Comparison of ENCODE assay signal across 8 mouse cellular contexts in genomic region chr4:119295134-119295453, GRCm38 (mm10). TPM values are rescaled to one million over a fixed set of nuclear protein-coding genes. Genes with fewer than 3 reads are reported as not detected.
DNase-seq lines count a peak whose midpoint lies in the region; ATAC-seq and TF ChIP-seq lines count a peak whose summit lies in the region.

No protein-coding gene starts in this region.

- DNase-seq in lung, embryonic 14.5 days, result no peak
- DNase-seq in lung, postnatal 25 days (ENCODE audit: low spot score), result no peak
- DNase-seq in left cerebral cortex, postnatal 4 days, result no peak
- no peak for DNase-seq in ovary, postnatal 10 days (ENCODE audit: low spot score)

- peak overlapping the region; percentile 94 for H3K4me3 ChIP-seq in lung, embryonic 14.5 days (ENCODE audit: low read depth, low read length)
- peak overlapping the region; percentile 68 for H3K4me3 ChIP-seq in embryonic facial prominence, embryonic 15.5 days (replicated peaks)
- H3K4me3 ChIP-seq in intestine, postnatal 0 days (ENCODE audit: low read depth, low read length), result peak overlapping the region; percentile 93
- H3K4me3 ChIP-seq in neural tube, embryonic 14.5 days (ENCODE audit: low read depth, low read length), result peak overlapping the region; percentile 76

- ATAC-seq in lung, embryonic 14.5 days (ENCODE audit: insufficient read depth), result no peak
- ATAC-seq in embryonic facial prominence, embryonic 15.5 days (ENCODE audit: insufficient number of reproducible peaks, low FRiP score, low TSS enrichment, low read depth), result no peak
- no peak for ATAC-seq in intestine, postnatal 0 days
- ATAC-seq in neural tube, embryonic 14.5 days (ENCODE audit: low read depth), result no peak
- no peak for ATAC-seq in CD4-positive, CD25-positive, alpha-beta regulatory T cell, adult 4 months

- H3K36me3 ChIP-seq in lung, embryonic 14.5 days (ENCODE audit: insufficient read depth), result peaks cover 15% of the 10 kb centered on the region; the same call in 1 of the 2 replicates
- H3K36me3 ChIP-seq in embryonic facial prominence, embryonic 15.5 days, result peaks cover 4% of the 10 kb centered on the region; the same call in 1 of the 2 replicates
- H3K36me3 ChIP-seq in intestine, postnatal 0 days (ENCODE audit: control insufficient read depth, insufficient read depth), result no peaks in the 10 kb centered on the region; the same call in 1 of the 2 replicates
- H3K36me3 ChIP-seq in neural tube, embryonic 14.5 days (ENCODE audit: control insufficient read depth, insufficient read depth, low read length), result no peaks in the 10 kb centered on the region

- H3K9me3 ChIP-seq in lung, embryonic 14.5 days (ENCODE audit: low read depth, low read length), result no peaks in the 10 kb centered on the region
- H3K9me3 ChIP-seq in embryonic facial prominence, embryonic 15.5 days (replicated peaks), result no peaks in the 10 kb centered on the region
- H3K9me3 ChIP-seq in intestine, postnatal 0 days (ENCODE audit: control insufficient read depth), result no peaks in the 10 kb centered on the region
- H3K9me3 ChIP-seq in neural tube, embryonic 14.5 days (ENCODE audit: control insufficient read depth, low read length), result no peaks in the 10 kb centered on the region

- H3K27me3 ChIP-seq in lung, embryonic 14.5 days (ENCODE audit: insufficient read depth, low read length), result no peaks in the 10 kb centered on the region
- no peaks in the 10 kb centered on the region for H3K27me3 ChIP-seq in embryonic facial prominence, embryonic 15.5 days
- H3K27me3 ChIP-seq in intestine, postnatal 0 days (replicated peaks; ENCODE audit: control insufficient read depth, insufficient read depth, low read length), result no peaks in the 10 kb centered on the region
- no peaks in the 10 kb centered on the region for H3K27me3 ChIP-seq in neural tube, embryonic 14.5 days (ENCODE audit: control insufficient read depth, insufficient read depth, low read length)

- H3K9ac ChIP-seq in lung, embryonic 14.5 days, result peak overlapping the region; percentile 92
- peak overlapping the region; percentile 85 for H3K9ac ChIP-seq in embryonic facial prominence, embryonic 15.5 days
- peak overlapping the region; percentile 70 for H3K9ac ChIP-seq in intestine, postnatal 0 days (ENCODE audit: low read depth, low read length)
- peak overlapping the region; percentile 78 for H3K9ac ChIP-seq in neural tube, embryonic 14.5 days (replicated peaks; ENCODE audit: low read depth, low read length)

- no peaks in the 10 kb centered on the region; the same call in 1 of the 2 replicates for H3K4me1 ChIP-seq in lung, embryonic 14.5 days (ENCODE audit: insufficient read depth)
- H3K4me1 ChIP-seq in embryonic facial prominence, embryonic 15.5 days, result peaks cover 19% of the 10 kb centered on the region
- peaks cover 6% of the 10 kb centered on the region; the same call in 1 of the 2 replicates for H3K4me1 ChIP-seq in intestine, postnatal 0 days (replicated peaks; ENCODE audit: control insufficient read depth, insufficient read depth, low read length)
- H3K4me1 ChIP-seq in neural tube, embryonic 14.5 days (ENCODE audit: control insufficient read depth, insufficient read depth, low read length), result peaks cover 19% of the 10 kb centered on the region

- intact Hi-C loops in left cerebral cortex, postnatal 4 days (cut with DNase I), result no loop called here

- no peak for TF ChIP-seq CTCF in lung, embryonic 14.5 days (IDR thresholded peaks at IDR 0.05; ENCODE audit: low read depth)
- no peak for TF ChIP-seq CTCF in intestine, postnatal 0 days (IDR thresholded peaks at IDR 0.05; ENCODE audit: low read depth)

- 4% methylated on average over 6 of the region's 6 CpGs for WGBS in lung, embryonic 14.5 days
- 6% methylated on average over 6 of the region's 6 CpGs for WGBS in embryonic facial prominence, embryonic 15.5 days
- 5% methylated on average over 6 of the region's 6 CpGs for WGBS in intestine, postnatal 0 days
- WGBS in neural tube, embryonic 14.5 days, result 7% methylated on average over 6 of the region's 6 CpGs

- peak overlapping the region; percentile 86 for H3K4me2 ChIP-seq in lung, embryonic 14.5 days
- peak overlapping the region; percentile 82 for H3K4me2 ChIP-seq in embryonic facial prominence, embryonic 15.5 days (replicated peaks)
- H3K4me2 ChIP-seq in intestine, postnatal 0 days (replicated peaks; ENCODE audit: low read depth), result peak overlapping the region; percentile 71
- H3K4me2 ChIP-seq in neural tube, embryonic 14.5 days (ENCODE audit: low read depth, low read length), result peak overlapping the region; percentile 69

- H3K27ac ChIP-seq in lung, embryonic 14.5 days (ENCODE audit: low read depth), result peak overlapping the region; percentile 94
- peak overlapping the region; percentile 96 for H3K27ac ChIP-seq in embryonic facial prominence, embryonic 15.5 days (replicated peaks)
- H3K27ac ChIP-seq in intestine, postnatal 0 days (ENCODE audit: low read depth, low read length), result peak overlapping the region; percentile 76
- peak overlapping the region; percentile 93 for H3K27ac ChIP-seq in neural tube, embryonic 14.5 days (ENCODE audit: low read depth, low read length)

RNA-seq across cellular contexts. Expression of gene Ybx1, which starts 0.7 kb away (rescaled TPM):
- 880 and 902 TPM in 2 replicates for polyA plus RNA-seq in lung, embryonic 14.5 days (2014; fragmentation: Nextera tagmentation; extraction: Ambion mirVana)
- polyA plus RNA-seq in embryonic facial prominence, embryonic 15.5 days (2015; fragmentation: Nextera tagmentation; extraction: Ambion mirVana), result 577 and 601 TPM in 2 replicates
- polyA plus RNA-seq in intestine, postnatal 0 days (2015; fragmentation: Nextera tagmentation; extraction: Ambion mirVana), result 530 and 553 TPM in 2 replicates
- 976 and 994 TPM in 2 replicates for polyA plus RNA-seq in neural tube, embryonic 14.5 days (2014; fragmentation: Nextera tagmentation; extraction: Ambion mirVana)
- total RNA-seq in left cerebral cortex, postnatal 4 days (2021), result 1,000 to 10,000 TPM; 1,087 to 1,125 TPM
- polyA plus RNA-seq in CD4-positive, CD25-positive, alpha-beta regulatory T cell, adult 4 months (2017; shearing (Covaris generic)), result 100 to 1,000 TPM; 152 to 163 TPM

RNA-seq across cellular contexts. Expression of gene Ppih, which starts 25.3 kb away (rescaled TPM):
- 126 and 127 TPM in 2 replicates for polyA plus RNA-seq in lung, embryonic 14.5 days (2014; fragmentation: Nextera tagmentation; extraction: Ambion mirVana)
- 76.8 and 84.3 TPM in 2 replicates for polyA plus RNA-seq in embryonic facial prominence, embryonic 15.5 days (2015; fragmentation: Nextera tagmentation; extraction: Ambion mirVana)
- 40.9 and 47.9 TPM in 2 replicates for polyA plus RNA-seq in intestine, postnatal 0 days (2015; fragmentation: Nextera tagmentation; extraction: Ambion mirVana)
- 48.0 and 49.7 TPM in 2 replicates for polyA plus RNA-seq in neural tube, embryonic 14.5 days (2014; fragmentation: Nextera tagmentation; extraction: Ambion mirVana)
- 10 to 100 TPM; 26.2 to 27.3 TPM for total RNA-seq in left cerebral cortex, postnatal 4 days (2021)
- polyA plus RNA-seq in CD4-positive, CD25-positive, alpha-beta regulatory T cell, adult 4 months (2017; shearing (Covaris generic)), result 10 to 100 TPM; 30.4 to 45.3 TPM

RNA-seq across cellular contexts. Expression of gene Cldn19, which starts 39.9 kb away (rescaled TPM):
- not detected in 2 replicates for polyA plus RNA-seq in lung, embryonic 14.5 days (2014; fragmentation: Nextera tagmentation; extraction: Ambion mirVana)
- 0.05 and 0.20 TPM in 2 replicates for polyA plus RNA-seq in embryonic facial prominence, embryonic 15.5 days (2015; fragmentation: Nextera tagmentation; extraction: Ambion mirVana)
- polyA plus RNA-seq in intestine, postnatal 0 days (2015; fragmentation: Nextera tagmentation; extraction: Ambion mirVana), result 12.8 and 13.5 TPM in 2 replicates
- polyA plus RNA-seq in neural tube, embryonic 14.5 days (2014; fragmentation: Nextera tagmentation; extraction: Ambion mirVana), result 0.75 and 0.79 TPM in 2 replicates
- under 1 TPM; 0.12 to 0.14 TPM for total RNA-seq in left cerebral cortex, postnatal 4 days (2021)
- polyA plus RNA-seq in CD4-positive, CD25-positive, alpha-beta regulatory T cell, adult 4 months (2017; shearing (Covaris generic)), result not detected
